Mouse (Mus musculus) forebrain, postnatal 0 days (tissue): Measurements from ENCODE around the gene Plekhg1. TPM values are rescaled to one million over a fixed set of nuclear protein-coding genes. Genes with fewer than 3 reads are reported as not detected.

ENCODE experiments used
- ATAC-seq: fragments of 200-750 bp; cut with Nextera tagmentation; 2 replicates; pipeline ENCODE4 v1.8.0; 2017; ENCODE audit warnings: mild to moderate bottlenecking, moderate library complexity
- DNase-seq: peaks from one replicate; pipeline ENCODE4 v3.0.0-alpha.2; 2015
- H3K27ac ChIP-seq: fragments of 300-500 bp; sonication (generic); 2 replicates; pipeline ENCODE4 v1.5.1; 2014; ENCODE audit warnings: low read depth, mild to moderate bottlenecking, antibody characterized with exemption, low read length, moderate library complexity, mixed read lengths
- H3K27me3 ChIP-seq: fragments of 300-500 bp; sonication (generic); 2 replicates; pipeline ENCODE4 v1.6.1; 2014; ENCODE audit warnings: mild to moderate bottlenecking, low read length, mixed read lengths; ENCODE audit not compliant: insufficient read depth
- H3K36me3 ChIP-seq: fragments of 300-500 bp; sonication (generic); 2 replicates; pipeline ENCODE4 v1.6.1; 2014; ENCODE audit warnings: mild to moderate bottlenecking, moderate library complexity; ENCODE audit not compliant: insufficient read depth
- H3K4me1 ChIP-seq: fragments of 300-500 bp; sonication (generic); 2 replicates; pipeline ENCODE4 v1.6.1; 2014; ENCODE audit warnings: antibody characterized with exemption; ENCODE audit not compliant: insufficient read depth
- H3K4me2 ChIP-seq: fragments of 300-500 bp; sonication (generic); 2 replicates; pipeline ENCODE4 v1.6.1; 2014; ENCODE audit warnings: low read depth, mild to moderate bottlenecking, moderate library complexity
- H3K4me3 ChIP-seq: fragments of 300-500 bp; sonication (generic); 2 replicates; pipeline ENCODE4 v1.5.1; 2014; ENCODE audit warnings: low read depth, low read length, mixed read lengths
- H3K9ac ChIP-seq: fragments of 300-500 bp; sonication (generic); 2 replicates; pipeline ENCODE4 v1.6.1; 2014; ENCODE audit warnings: mild to moderate bottlenecking
- H3K9me3 ChIP-seq: fragments of 300-500 bp; sonication (generic); 2 replicates; pipeline ENCODE4 v1.6.1; 2016; ENCODE audit warnings: low read length
- CTCF ChIP-seq: sonication (generic); IDR thresholded peaks from 2 replicates; pipeline ENCODE4 v1.5.1; 2016; ENCODE audit warnings: antibody characterized with exemption, control low read depth, low read depth
- WGBS: fragments of 180-500 bp; shearing (Covaris S2); extraction: QIAGEN DNeasy Blood & Tissue Kit; methylation state at CpG from one replicate; pipeline ENCODE4 v1.1.7; 2014; 5-methylcytosine and 5-hydroxymethylcytosine counted together
- polyA plus RNA-seq: library from polyadenylated mRNA; unstranded; fragments of >200 nt; fragmentation: Nextera tagmentation; extraction: Ambion mirVana; gene quantifications from 2 replicates; pipeline ENCODE4 v1.2.1, GENCODE M21; 2015
- total RNA-seq: library from RNA; depleted of rRNA; stranded (reverse); fragments of >200 nt; gene quantifications from 2 replicates; pipeline ENCODE4 v1.2.3, GENCODE M21; 2014

Plekhg1 gene
- total and polyA plus RNA-seq, 2 experiments from 2014 or later = 4.3 to 10.7 TPM

DNA sequence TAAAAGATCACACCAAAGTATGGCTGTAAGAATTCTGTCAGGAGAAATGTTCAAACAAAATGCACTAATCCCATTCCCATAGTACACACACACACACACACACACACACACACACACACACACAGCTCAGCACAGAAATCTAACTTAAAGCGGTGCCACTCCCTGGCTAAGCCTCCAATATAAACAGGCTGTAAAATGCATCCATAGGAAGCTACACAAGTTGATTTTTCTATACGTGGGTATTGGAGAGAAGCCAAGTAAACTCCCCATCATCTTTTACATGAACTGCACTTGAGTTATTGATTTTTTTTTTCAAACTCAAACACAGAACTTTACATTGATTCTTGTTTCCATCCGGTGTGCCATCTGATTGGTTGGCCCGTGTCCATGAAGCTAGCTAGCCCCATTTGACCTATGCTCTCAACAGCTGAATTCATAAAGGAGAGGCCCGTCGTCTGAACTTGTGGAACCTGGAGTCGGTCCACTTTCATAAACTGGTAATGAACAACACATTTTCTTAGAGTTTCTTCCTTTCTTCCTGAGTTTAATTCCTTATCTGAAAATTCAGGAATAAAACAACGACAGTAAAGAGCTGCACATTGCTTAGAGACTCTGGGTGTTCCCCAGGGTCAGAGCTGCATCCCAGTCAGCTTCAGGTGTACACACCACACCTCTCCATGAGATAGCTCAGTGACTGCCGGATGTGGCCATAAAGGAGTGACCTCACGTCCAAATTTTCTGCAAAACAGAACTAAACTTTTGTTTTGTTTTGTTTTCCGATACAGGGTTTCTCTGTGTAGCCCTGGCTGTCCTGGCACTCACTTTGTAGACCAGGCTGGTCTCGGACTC is 39.7 kb upstream of the Plekhg1 start:
- no peak overlapping the region for H3K27ac ChIP-seq
- H3K9ac ChIP-seq = no peak overlapping the region
- TF ChIP-seq CTCF = no peak
- no peaks in the 10 kb centered on the region for H3K4me1 ChIP-seq
- H3K4me3 ChIP-seq = no peak overlapping the region
- no peaks in the 10 kb centered on the region for H3K9me3 ChIP-seq
- H3K36me3 ChIP-seq = no peaks in the 10 kb centered on the region
- DNase-seq (no peak), ATAC-seq (no peak)
- no peaks in the 10 kb centered on the region for H3K27me3 ChIP-seq
- WGBS = 75% methylated on average over 12 of the region's 12 CpGs
- no peak overlapping the region for H3K4me2 ChIP-seq

DNA sequence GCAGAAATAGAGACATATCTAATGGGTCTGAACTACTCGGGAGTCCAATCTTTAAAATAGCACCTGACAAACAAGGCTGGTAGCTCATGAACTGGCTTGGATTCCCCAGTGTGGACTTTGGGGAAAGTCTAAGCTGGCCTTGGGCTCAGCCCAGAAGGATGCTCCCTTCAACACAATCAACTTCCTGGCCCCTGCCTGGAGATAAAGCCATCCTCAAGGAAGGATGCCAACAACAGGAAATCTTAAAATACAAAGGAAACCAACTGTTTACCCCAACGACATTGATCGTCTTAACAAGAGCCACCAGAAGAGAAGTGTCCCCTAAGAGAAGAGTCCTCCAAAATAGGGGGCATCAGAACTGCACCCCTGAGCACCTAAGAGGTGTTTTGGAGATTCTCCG is 38.3 kb upstream of the Plekhg1 start:
- Histone ChIP-seq H3K4me2 (no peak overlapping the region), H3K4me3 (no peak overlapping the region), H3K9me3 (no peaks in the 10 kb centered on the region), H3K4me1 (no peaks in the 10 kb centered on the region), H3K9ac (no peak overlapping the region), H3K27ac (no peak overlapping the region), H3K27me3 (no peaks in the 10 kb centered on the region), H3K36me3 (no peaks in the 10 kb centered on the region)
- no peak for DNase-seq
- ATAC-seq = no peak
- 92% methylated on average over 4 of the region's 4 CpGs for WGBS
- no peak for TF ChIP-seq CTCF

DNA sequence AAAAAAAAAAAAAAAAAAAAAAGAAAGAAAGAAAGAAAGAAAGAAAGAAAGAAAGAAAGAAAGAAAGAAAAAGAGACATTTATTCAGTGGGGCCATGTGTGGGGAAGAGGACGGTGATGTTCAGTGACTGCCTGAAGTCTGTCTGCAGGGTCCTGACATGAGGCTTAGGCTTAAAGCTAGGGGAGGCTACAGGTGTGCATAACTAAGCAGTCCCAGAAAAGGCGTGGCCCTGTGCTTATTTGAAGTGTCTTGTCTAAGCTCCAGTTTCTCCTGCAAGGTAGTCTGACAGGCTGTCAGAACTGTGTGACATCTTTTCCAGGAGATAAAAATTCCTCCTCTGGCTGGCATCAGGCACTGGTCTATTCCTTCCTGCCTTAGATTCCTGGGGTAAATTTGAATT is 37.6 kb upstream of the Plekhg1 start:
- WGBS = 87% methylated on average over 2 of the region's 2 CpGs
- Histone ChIP-seq H3K4me3 (no peak overlapping the region), H3K9ac (no peak overlapping the region), H3K4me1 (no peaks in the 10 kb centered on the region), H3K27me3 (no peaks in the 10 kb centered on the region), H3K4me2 (no peak overlapping the region), H3K9me3 (no peaks in the 10 kb centered on the region), H3K36me3 (no peaks in the 10 kb centered on the region), H3K27ac (no peak overlapping the region)
- ATAC-seq (no peak), DNase-seq (no peak)
- TF ChIP-seq CTCF = no peak

DNA sequence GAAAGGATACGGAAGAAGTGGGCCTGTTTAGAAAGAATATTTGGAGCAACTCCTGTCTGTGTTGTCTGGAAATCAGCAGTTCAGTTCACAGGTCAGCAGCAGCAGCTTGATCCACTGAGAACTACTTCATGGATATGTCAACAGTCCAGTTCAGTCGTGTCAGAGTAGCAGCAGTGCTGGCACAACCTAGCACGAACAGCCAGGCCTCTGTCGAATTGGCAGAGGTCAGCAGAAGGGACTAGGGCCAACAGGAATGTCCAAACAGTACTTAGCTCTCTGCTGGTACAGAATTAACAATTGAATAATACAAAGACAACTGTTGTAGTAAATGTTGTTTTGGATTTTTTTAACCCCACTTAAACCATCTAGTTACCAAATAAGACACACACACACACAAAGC is 33.9 kb upstream of the Plekhg1 start:
- no peaks in the 10 kb centered on the region for H3K27me3 ChIP-seq
- H3K9me3 ChIP-seq = no peaks in the 10 kb centered on the region
- TF ChIP-seq CTCF = no peak
- H3K36me3 ChIP-seq = no peaks in the 10 kb centered on the region
- no peak overlapping the region for H3K9ac ChIP-seq
- no peak for DNase-seq
- H3K4me2 ChIP-seq = no peak overlapping the region
- no peak overlapping the region for H3K4me3 ChIP-seq
- no peak for ATAC-seq
- 72% methylated on average over 4 of the region's 4 CpGs for WGBS
- no peak overlapping the region for H3K27ac ChIP-seq
- no peaks in the 10 kb centered on the region for H3K4me1 ChIP-seq

DNA sequence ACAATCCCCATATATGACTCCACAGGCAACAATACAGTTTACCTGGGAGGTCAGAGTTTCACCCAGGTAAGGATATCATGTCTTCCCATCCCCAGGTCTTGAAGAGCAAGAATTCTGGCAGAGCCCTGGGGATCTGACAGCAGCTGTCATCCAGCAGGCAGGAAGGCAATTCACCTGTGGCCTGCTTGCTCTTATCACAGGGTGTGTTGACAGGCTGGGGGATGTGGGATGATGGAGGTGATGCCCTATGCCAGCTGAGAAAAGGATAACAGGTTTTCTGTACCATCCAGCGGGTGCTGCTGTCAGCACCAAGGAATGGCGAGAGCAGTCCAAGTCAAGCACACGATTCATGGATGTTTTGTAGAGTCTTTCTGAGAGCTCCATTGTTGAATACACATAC is 30.1 kb upstream of the Plekhg1 start:
- Histone ChIP-seq H3K9ac (no peak overlapping the region), H3K27ac (no peak overlapping the region), H3K4me1 (no peaks in the 10 kb centered on the region), H3K4me3 (no peak overlapping the region), H3K27me3 (no peaks in the 10 kb centered on the region), H3K4me2 (no peak overlapping the region), H3K36me3 (no peaks in the 10 kb centered on the region), H3K9me3 (no peaks in the 10 kb centered on the region)
- no peak for ATAC-seq
- no peak for DNase-seq
- TF ChIP-seq CTCF = no peak
- 87% methylated on average over 3 of the region's 3 CpGs for WGBS

DNA sequence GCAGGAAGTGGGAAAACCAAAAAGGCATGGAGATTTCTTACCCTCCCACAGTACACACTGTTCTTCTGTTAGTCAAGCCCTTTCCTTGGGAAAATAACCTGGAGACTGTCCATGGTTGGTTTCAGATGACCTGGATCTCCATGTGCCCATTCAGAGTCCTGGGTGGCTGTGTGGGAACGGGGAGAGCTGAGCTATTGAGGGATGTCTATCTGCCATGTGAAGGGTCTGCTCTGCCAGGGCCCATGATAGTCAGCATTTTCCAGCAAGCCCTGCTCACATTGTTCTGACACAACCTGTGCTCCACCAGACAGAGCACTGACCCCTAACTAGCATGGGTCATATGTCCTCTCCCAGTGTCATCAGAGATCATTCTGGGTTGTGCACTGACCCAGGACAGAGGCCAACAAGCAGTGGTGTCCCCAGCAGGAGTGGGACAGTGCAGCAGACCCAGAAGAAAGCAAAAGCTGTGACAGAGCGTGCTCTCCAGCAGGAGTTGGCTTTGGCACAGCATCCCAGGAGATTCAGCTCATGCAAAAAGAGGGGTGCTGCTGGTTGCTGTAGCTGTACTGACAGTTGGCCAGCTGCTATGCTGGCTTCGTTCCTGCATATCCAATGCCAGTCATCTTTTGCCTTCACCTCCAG is 24.7 kb upstream of the Plekhg1 start:
- DNase-seq (no peak), ATAC-seq (no peak)
- H3K9me3 ChIP-seq = no peaks in the 10 kb centered on the region
- H3K27ac ChIP-seq = no peak overlapping the region
- H3K27me3 ChIP-seq = no peaks in the 10 kb centered on the region
- no peaks in the 10 kb centered on the region for H3K4me1 ChIP-seq
- no peak overlapping the region for H3K9ac ChIP-seq
- WGBS = 75% methylated on average over 3 of the region's 3 CpGs
- no peak for TF ChIP-seq CTCF
- no peak overlapping the region for H3K4me2 ChIP-seq
- H3K36me3 ChIP-seq = no peaks in the 10 kb centered on the region
- H3K4me3 ChIP-seq = no peak overlapping the region

DNA sequence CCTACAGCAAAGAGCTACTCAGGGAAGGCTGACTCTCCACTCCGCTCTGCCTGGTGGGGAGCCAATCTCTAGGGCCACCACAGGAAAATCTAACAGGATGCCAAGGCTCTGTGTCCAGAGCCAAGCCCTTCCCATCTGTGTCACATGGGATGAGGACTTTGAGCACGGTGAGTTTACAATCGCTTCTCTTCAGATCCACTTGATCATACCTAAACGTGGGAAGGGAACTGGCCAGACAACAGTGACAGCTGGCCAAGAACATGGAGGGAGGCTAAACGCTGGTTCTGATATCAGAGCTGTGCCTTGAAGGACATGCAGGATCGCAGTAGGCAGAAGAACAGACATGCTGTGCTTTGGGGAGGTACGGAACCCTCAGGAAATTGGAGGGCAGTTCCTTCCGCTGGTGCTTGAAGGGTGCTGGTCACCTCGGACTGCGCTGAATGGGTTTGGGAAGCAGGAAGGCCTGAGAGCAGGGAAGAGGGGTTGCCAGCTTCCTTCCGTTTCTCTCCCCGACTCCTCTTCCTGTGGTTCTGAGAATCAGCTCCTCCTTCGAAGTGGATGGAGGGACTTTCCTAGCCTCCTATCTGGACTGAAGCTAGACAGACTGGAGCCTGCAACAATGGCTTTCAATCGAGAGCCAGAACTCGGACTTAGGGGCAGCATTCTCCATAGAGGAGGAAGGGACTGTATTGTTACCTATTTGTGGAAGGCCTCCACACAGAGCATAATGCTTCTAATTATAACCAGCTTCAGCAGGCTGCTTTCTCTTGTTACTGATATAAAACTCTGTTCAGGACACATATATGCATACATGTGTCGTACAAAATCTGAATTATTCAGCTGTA is 21.9 kb upstream of the Plekhg1 start:
- 67% methylated on average over 16 of the region's 16 CpGs for WGBS
- TF ChIP-seq CTCF = no peak
- H3K27ac ChIP-seq = peak overlapping the region; percentile 45; the same call in 1 of the 2 replicates
- no peak overlapping the region for H3K4me3 ChIP-seq
- no peaks in the 10 kb centered on the region for H3K36me3 ChIP-seq
- peak; percentile 41 for DNase-seq
- H3K27me3 ChIP-seq = no peaks in the 10 kb centered on the region
- H3K9me3 ChIP-seq = no peaks in the 10 kb centered on the region
- H3K4me1 ChIP-seq = no peaks in the 10 kb centered on the region
- H3K9ac ChIP-seq = no peak overlapping the region
- ATAC-seq = peak; percentile 79
- H3K4me2 ChIP-seq = no peak overlapping the region
